Mouse (Mus musculus): Measurements from ENCODE around the gene A930017K11Rik.
A peak's percentile ranks its signal among the peaks of the same experiment; 100 is the strongest.

A930017K11Rik gene

GRCm38 (mm10) chr17:25946349-25946748 lies 6.0 kb downstream of the A930017K11Rik start:
- Histone ChIP-seq H3K4me3 (replicated peaks; ENCODE audit: low read length) (no peak overlapping the region), H3K9me3 (ENCODE audit: low read length) (no peaks in the 10 kb centered on the region), H3K36me3 (ENCODE audit: insufficient read depth, low read length) (no peaks in the 10 kb centered on the region), H3K27me3 (ENCODE audit: insufficient read depth, low read length) (peaks cover 24% of the 10 kb centered on the region), H3K4me1 (replicated peaks; ENCODE audit: low read depth, low read length) (peaks cover 50% of the 10 kb centered on the region)
- TF ChIP-seq CTCF (conservative IDR thresholded peaks at IDR 0.05; ENCODE audit: low read length): no peak
- no peak for TF ChIP-seq POU5F1 (IDR thresholded peaks at IDR 0.05; ENCODE audit: borderline replicate concordance, low read length)
- no peak for TF ChIP-seq NANOG (IDR thresholded peaks at IDR 0.05; ENCODE audit: borderline replicate concordance, low read length)

GRCm38 (mm10) chr17:25945517-25946155 lies 6.7 kb downstream of the A930017K11Rik start:
- Histone ChIP-seq H3K4me1 (replicated peaks; ENCODE audit: low read depth, low read length) (peaks cover 51% of the 10 kb centered on the region), H3K27me3 (ENCODE audit: insufficient read depth, low read length) (peaks cover 17% of the 10 kb centered on the region), H3K9me3 (ENCODE audit: low read length) (no peaks in the 10 kb centered on the region), H3K4me3 (replicated peaks; ENCODE audit: low read length) (no peak overlapping the region), H3K36me3 (ENCODE audit: insufficient read depth, low read length) (no peaks in the 10 kb centered on the region)
- TF ChIP-seq POU5F1 (IDR thresholded peaks at IDR 0.05; ENCODE audit: borderline replicate concordance, low read length): no peak
- no peak for TF ChIP-seq NANOG (IDR thresholded peaks at IDR 0.05; ENCODE audit: borderline replicate concordance, low read length)
- TF ChIP-seq CTCF (conservative IDR thresholded peaks at IDR 0.05; ENCODE audit: low read length): no peak

GRCm38 (mm10) chr17:25944366-25945163 lies 7.8 kb downstream of the A930017K11Rik start, which contains the start of the genes Pigq and Nhlrc4:
Gene Pigq (minus strand): TSS chr17:25944936.
Gene Nhlrc4 (minus strand): TSS chr17:25944961.
- H3K4me1 ChIP-seq (replicated peaks; ENCODE audit: low read depth, low read length): peaks cover 56% of the 10 kb centered on the region
- H3K9me3 ChIP-seq (ENCODE audit: low read length): no peaks in the 10 kb centered on the region

GRCm38 (mm10) chr17:25943769-25944168 lies 8.6 kb downstream of the A930017K11Rik start:
- H3K4me3 ChIP-seq (replicated peaks; ENCODE audit: low read length): no peak overlapping the region
- peaks cover 5% of the 10 kb centered on the region for H3K27me3 ChIP-seq (ENCODE audit: insufficient read depth, low read length)
- H3K36me3 ChIP-seq (ENCODE audit: insufficient read depth, low read length): peaks cover 11% of the 10 kb centered on the region
- H3K9me3 ChIP-seq (ENCODE audit: low read length): no peaks in the 10 kb centered on the region
- H3K4me1 ChIP-seq (replicated peaks; ENCODE audit: low read depth, low read length): peaks cover 57% of the 10 kb centered on the region
- no peak for TF ChIP-seq NANOG (IDR thresholded peaks at IDR 0.05; ENCODE audit: borderline replicate concordance, low read length)
- no peak for TF ChIP-seq POU5F1 (IDR thresholded peaks at IDR 0.05; ENCODE audit: borderline replicate concordance, low read length)
- TF ChIP-seq CTCF (conservative IDR thresholded peaks at IDR 0.05; ENCODE audit: low read length): no peak

More at GRCm38 (mm10) chr17:25944366-25945163, 7.8 kb downstream of the A930017K11Rik start, which contains the start of the genes Pigq and Nhlrc4:
- Histone ChIP-seq H3K27me3 (ENCODE audit: insufficient read depth, low read length) (peaks cover 7% of the 10 kb centered on the region), H3K36me3 (ENCODE audit: insufficient read depth, low read length) (peaks cover 4% of the 10 kb centered on the region), H3K4me3 (replicated peaks; ENCODE audit: low read length) (no peak within 1 kb of the TSS)
- TF ChIP-seq NANOG (IDR thresholded peaks at IDR 0.05; ENCODE audit: borderline replicate concordance, low read length) (no peak), POU5F1 (IDR thresholded peaks at IDR 0.05; ENCODE audit: borderline replicate concordance, low read length) (no peak), CTCF (conservative IDR thresholded peaks at IDR 0.05; ENCODE audit: low read length) (no peak)

GRCm38 (mm10) chr17:25943221-25943620 lies 9.1 kb downstream of the A930017K11Rik start:
- Histone ChIP-seq H3K36me3 (ENCODE audit: insufficient read depth, low read length) (peaks cover 12% of the 10 kb centered on the region), H3K9me3 (ENCODE audit: low read length) (no peaks in the 10 kb centered on the region), H3K4me1 (replicated peaks; ENCODE audit: low read depth, low read length) (peaks cover 59% of the 10 kb centered on the region), H3K4me3 (replicated peaks; ENCODE audit: low read length) (no peak overlapping the region), H3K27me3 (ENCODE audit: insufficient read depth, low read length) (peaks cover 4% of the 10 kb centered on the region)
- TF ChIP-seq NANOG (IDR thresholded peaks at IDR 0.05; ENCODE audit: borderline replicate concordance, low read length) (no peak), POU5F1 (IDR thresholded peaks at IDR 0.05; ENCODE audit: borderline replicate concordance, low read length) (no peak), CTCF (conservative IDR thresholded peaks at IDR 0.05; ENCODE audit: low read length) (no peak)

GRCm38 (mm10) chr17:25942597-25943151 lies 9.7 kb downstream of the A930017K11Rik start:
- no peaks in the 10 kb centered on the region for H3K27me3 ChIP-seq (ENCODE audit: insufficient read depth, low read length)
- no peaks in the 10 kb centered on the region for H3K9me3 ChIP-seq (ENCODE audit: low read length)
- peaks cover 16% of the 10 kb centered on the region for H3K36me3 ChIP-seq (ENCODE audit: insufficient read depth, low read length)
- H3K4me1 ChIP-seq (replicated peaks; ENCODE audit: low read depth, low read length): peaks cover 59% of the 10 kb centered on the region
- TF ChIP-seq NANOG (IDR thresholded peaks at IDR 0.05; ENCODE audit: borderline replicate concordance, low read length): no peak
- no peak for TF ChIP-seq CTCF (conservative IDR thresholded peaks at IDR 0.05; ENCODE audit: low read length)
- no peak for TF ChIP-seq POU5F1 (IDR thresholded peaks at IDR 0.05; ENCODE audit: borderline replicate concordance, low read length)
- H3K4me3 ChIP-seq (replicated peaks; ENCODE audit: low read length): no peak overlapping the region; the same call in 1 of the 2 replicates

- TF ChIP-seq POU5F1 (IDR thresholded peaks at IDR 0.05; ENCODE audit: borderline replicate concordance, low read length) (no peak), CTCF (conservative IDR thresholded peaks at IDR 0.05; ENCODE audit: low read length) (no peak), NANOG (IDR thresholded peaks at IDR 0.05; ENCODE audit: borderline replicate concordance, low read length) (no peak)
- peaks cover 67% of the 10 kb centered on the region for H3K4me1 ChIP-seq (replicated peaks; ENCODE audit: low read depth, low read length)
- peak overlapping the region; percentile 93 for H3K4me3 ChIP-seq (replicated peaks; ENCODE audit: low read length)
- H3K9me3 ChIP-seq (ENCODE audit: low read length): no peaks in the 10 kb centered on the region
- H3K36me3 ChIP-seq (ENCODE audit: insufficient read depth, low read length): peaks cover 26% of the 10 kb centered on the region
- H3K27me3 ChIP-seq (ENCODE audit: insufficient read depth, low read length): no peaks in the 10 kb centered on the region
Measured at GRCm38 (mm10) chr17:25941511-25942241, 10.7 kb downstream of the A930017K11Rik start.

All from E14TG2a.4 (cell line).